ENCODE assay signal across 7 mouse cellular contexts in genomic region chr19:46878346-46878745, GRCm38 (mm10).
DNase-seq lines count a peak whose midpoint lies in the region; ATAC-seq lines count a peak whose summit lies in the region.

No protein-coding gene starts in this region.

- peak; percentile 37 for ATAC-seq in erythroblast, adult 5-6 weeks (replicated peaks; ENCODE audit: low FRiP score, poor library complexity, severe bottlenecking)

- DNase-seq in right cerebral cortex, adult 18-20 months, result peak; percentile 60
- no peak for DNase-seq in right cerebral cortex, postnatal 25 days
- peak; percentile 68 for DNase-seq in adrenal gland, adult 2 months
- peak; percentile 80 to 89 for DNase-seq in kidney, postnatal 25 days
- peak; percentile 64 for DNase-seq in lung, postnatal 25 days (ENCODE audit: low spot score)
- DNase-seq in thymus, adult 18-20 months, result peak; percentile 48 to 68
